Mouse (Mus musculus): ENCODE results near the gene Gm42791. TPM values are rescaled to one million over a fixed set of nuclear protein-coding genes. Genes with fewer than 3 reads are reported as not detected.

The Gm42791 gene
- polyA plus RNA-seq, 1 experiment: not detected

DNA sequence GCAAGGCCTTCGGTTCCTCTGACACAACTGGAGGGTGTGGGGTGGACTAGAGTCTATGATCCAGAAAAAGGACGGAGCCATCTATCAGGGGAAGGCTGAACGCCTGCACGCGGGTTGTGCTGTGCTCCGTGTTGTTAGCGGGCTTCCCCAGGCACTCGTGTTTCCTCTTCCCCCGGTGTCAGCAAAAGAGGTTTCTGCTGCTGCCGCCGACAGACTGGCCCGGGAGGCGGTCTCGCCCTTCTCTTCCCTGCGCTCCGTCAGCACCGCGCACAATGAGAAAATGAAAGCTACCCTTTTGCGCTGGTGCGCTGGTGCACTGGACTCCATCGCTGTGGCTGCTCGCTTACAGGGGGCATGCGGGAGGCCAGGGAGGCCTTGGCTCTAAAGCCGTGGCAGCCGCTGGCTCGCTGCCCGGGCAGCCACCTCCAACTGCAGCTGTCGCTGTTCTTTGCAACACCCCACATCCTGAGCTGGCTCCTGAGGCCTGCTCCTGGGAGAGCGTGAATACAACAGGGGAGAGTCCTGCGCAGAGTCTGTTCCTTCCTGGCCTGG lies 36.3 kb upstream of the Gm42791 start:
- Histone ChIP-seq H3K4me1 (ENCODE audit: control insufficient read depth, insufficient read depth, low read length) (peaks cover 9% of the 10 kb centered on the region), H3K27me3 (ENCODE audit: control insufficient read depth, insufficient read depth, low read length) (no peaks in the 10 kb centered on the region), H3K27ac (ENCODE audit: control insufficient read depth, insufficient read depth, low read depth, low read length) (peak overlapping the region; percentile 46), H3K36me3 (ENCODE audit: control insufficient read depth, insufficient read depth, low read length) (no peaks in the 10 kb centered on the region), H3K4me3 (ENCODE audit: control insufficient read depth, low read depth, low read length) (peak overlapping the region; percentile 64)
- TF ChIP-seq POLR2A (IDR thresholded peaks at IDR 0.05; ENCODE audit: control insufficient read depth, low read depth, low read length) (no peak), CTCF (IDR thresholded peaks at IDR 0.05; ENCODE audit: control insufficient read depth, insufficient read depth, insufficient replicate concordance, low read depth, low read length) (no peak)

- Histone ChIP-seq H3K27ac (ENCODE audit: control insufficient read depth, insufficient read depth, low read depth, low read length) (no peak overlapping the region), H3K27me3 (ENCODE audit: control insufficient read depth, insufficient read depth, low read length) (no peaks in the 10 kb centered on the region), H3K4me1 (ENCODE audit: control insufficient read depth, insufficient read depth, low read length) (peaks cover 9% of the 10 kb centered on the region), H3K4me3 (ENCODE audit: control insufficient read depth, low read depth, low read length) (no peak overlapping the region), H3K36me3 (ENCODE audit: control insufficient read depth, insufficient read depth, low read length) (no peaks in the 10 kb centered on the region)
- TF ChIP-seq CTCF (IDR thresholded peaks at IDR 0.05; ENCODE audit: control insufficient read depth, insufficient read depth, insufficient replicate concordance, low read depth, low read length): no peak
- no peak for TF ChIP-seq POLR2A (IDR thresholded peaks at IDR 0.05; ENCODE audit: control insufficient read depth, low read depth, low read length)
Measured at GRCm38 (mm10) chr5:149030103-149030502, 35.2 kb upstream of the Gm42791 start.

- H3K4me3 ChIP-seq (ENCODE audit: control insufficient read depth, low read depth, low read length): no peak overlapping the region
- no peaks in the 10 kb centered on the region for H3K27me3 ChIP-seq (ENCODE audit: control insufficient read depth, insufficient read depth, low read length)
- no peak overlapping the region for H3K27ac ChIP-seq (ENCODE audit: control insufficient read depth, insufficient read depth, low read depth, low read length)
- H3K4me1 ChIP-seq (ENCODE audit: control insufficient read depth, insufficient read depth, low read length): peaks cover 9% of the 10 kb centered on the region
- TF ChIP-seq CTCF (IDR thresholded peaks at IDR 0.05; ENCODE audit: control insufficient read depth, insufficient read depth, insufficient replicate concordance, low read depth, low read length): no peak
- TF ChIP-seq POLR2A (IDR thresholded peaks at IDR 0.05; ENCODE audit: control insufficient read depth, low read depth, low read length): no peak
- H3K36me3 ChIP-seq (ENCODE audit: control insufficient read depth, insufficient read depth, low read length): no peaks in the 10 kb centered on the region
Measured at GRCm38 (mm10) chr5:149028394-149028793, 33.4 kb upstream of the Gm42791 start.

DNA sequence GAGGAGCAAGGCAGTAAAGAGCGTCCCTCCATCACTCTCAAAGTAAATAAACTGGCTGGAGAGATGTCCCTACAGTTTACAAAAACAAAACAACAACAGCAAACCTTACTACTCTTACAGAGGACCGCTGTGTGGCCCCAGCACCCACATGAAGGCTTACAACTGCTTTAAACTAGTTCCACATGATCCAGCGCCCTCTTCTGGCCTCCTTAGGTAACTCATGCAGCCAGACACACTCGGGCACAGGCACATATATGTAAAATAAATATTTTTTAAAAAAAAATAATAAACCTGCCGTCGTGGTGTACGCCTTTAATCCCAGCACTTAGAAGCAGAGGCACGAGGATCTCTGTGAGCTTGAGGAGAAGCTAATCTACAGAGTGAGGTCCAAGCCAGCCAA lies 32.4 kb upstream of the Gm42791 start:
- TF ChIP-seq CTCF (IDR thresholded peaks at IDR 0.05; ENCODE audit: control insufficient read depth, insufficient read depth, insufficient replicate concordance, low read depth, low read length) (peak; percentile 36; the same call in 1 of the 2 replicates), POLR2A (IDR thresholded peaks at IDR 0.05; ENCODE audit: control insufficient read depth, low read depth, low read length) (no peak)
- Histone ChIP-seq H3K4me3 (ENCODE audit: control insufficient read depth, low read depth, low read length) (no peak overlapping the region), H3K36me3 (ENCODE audit: control insufficient read depth, insufficient read depth, low read length) (no peaks in the 10 kb centered on the region), H3K27me3 (ENCODE audit: control insufficient read depth, insufficient read depth, low read length) (no peaks in the 10 kb centered on the region), H3K27ac (ENCODE audit: control insufficient read depth, insufficient read depth, low read depth, low read length) (no peak overlapping the region), H3K4me1 (ENCODE audit: control insufficient read depth, insufficient read depth, low read length) (peaks cover 9% of the 10 kb centered on the region)

- H3K4me1 ChIP-seq (ENCODE audit: control insufficient read depth, insufficient read depth, low read length): peaks cover 8% of the 10 kb centered on the region
- TF ChIP-seq CTCF (IDR thresholded peaks at IDR 0.05; ENCODE audit: control insufficient read depth, insufficient read depth, insufficient replicate concordance, low read depth, low read length): no peak
- no peak for TF ChIP-seq POLR2A (IDR thresholded peaks at IDR 0.05; ENCODE audit: control insufficient read depth, low read depth, low read length)
- H3K36me3 ChIP-seq (ENCODE audit: control insufficient read depth, insufficient read depth, low read length): no peaks in the 10 kb centered on the region
- no peak overlapping the region for H3K27ac ChIP-seq (ENCODE audit: control insufficient read depth, insufficient read depth, low read depth, low read length)
- H3K4me3 ChIP-seq (ENCODE audit: control insufficient read depth, low read depth, low read length): no peak overlapping the region
- no peaks in the 10 kb centered on the region for H3K27me3 ChIP-seq (ENCODE audit: control insufficient read depth, insufficient read depth, low read length)
Measured at GRCm38 (mm10) chr5:149021120-149021519, 26.2 kb upstream of the Gm42791 start.

- TF ChIP-seq CTCF (IDR thresholded peaks at IDR 0.05; ENCODE audit: control insufficient read depth, insufficient read depth, insufficient replicate concordance, low read depth, low read length): no peak
- no peak for TF ChIP-seq POLR2A (IDR thresholded peaks at IDR 0.05; ENCODE audit: control insufficient read depth, low read depth, low read length)
- peak overlapping the region; percentile 10; the same call in 1 of the 2 replicates for H3K27ac ChIP-seq (ENCODE audit: control insufficient read depth, insufficient read depth, low read depth, low read length)
- no peaks in the 10 kb centered on the region for H3K36me3 ChIP-seq (ENCODE audit: control insufficient read depth, insufficient read depth, low read length)
- peaks cover 8% of the 10 kb centered on the region for H3K4me1 ChIP-seq (ENCODE audit: control insufficient read depth, insufficient read depth, low read length)
- H3K4me3 ChIP-seq (ENCODE audit: control insufficient read depth, low read depth, low read length): peak overlapping the region; percentile 19; the same call in 1 of the 2 replicates
- no peaks in the 10 kb centered on the region for H3K27me3 ChIP-seq (ENCODE audit: control insufficient read depth, insufficient read depth, low read length)
Measured at GRCm38 (mm10) chr5:149020681-149021062, 25.7 kb upstream of the Gm42791 start.

GRCm38 (mm10) chr5:149020059-149020680 lies 25.2 kb upstream of the Gm42791 start:
- Histone ChIP-seq H3K27me3 (ENCODE audit: control insufficient read depth, insufficient read depth, low read length) (peaks cover 3% of the 10 kb centered on the region), H3K4me3 (ENCODE audit: control insufficient read depth, low read depth, low read length) (no peak overlapping the region), H3K4me1 (ENCODE audit: control insufficient read depth, insufficient read depth, low read length) (peaks cover 8% of the 10 kb centered on the region), H3K27ac (ENCODE audit: control insufficient read depth, insufficient read depth, low read depth, low read length) (peak overlapping the region; percentile 10; the same call in 1 of the 2 replicates), H3K36me3 (ENCODE audit: control insufficient read depth, insufficient read depth, low read length) (no peaks in the 10 kb centered on the region)
- TF ChIP-seq POLR2A (IDR thresholded peaks at IDR 0.05; ENCODE audit: control insufficient read depth, low read depth, low read length): no peak
- TF ChIP-seq CTCF (IDR thresholded peaks at IDR 0.05; ENCODE audit: control insufficient read depth, insufficient read depth, insufficient replicate concordance, low read depth, low read length): no peak

Measured in testis, adult 2 months (tissue).